Mouse (Mus musculus) induced T-regulatory cell, adult 2 months (primary cell): Measurements from ENCODE around the gene Cacna1s.
A peak's percentile ranks its signal among the peaks of the same experiment; 100 is the strongest.

ENCODE experiments used
- DNase-seq: peaks from one replicate; pipeline ENCODE4 v3.0.0-alpha.2; 2012; ENCODE audit warnings: low read depth

Gene Cacna1s

DNA sequence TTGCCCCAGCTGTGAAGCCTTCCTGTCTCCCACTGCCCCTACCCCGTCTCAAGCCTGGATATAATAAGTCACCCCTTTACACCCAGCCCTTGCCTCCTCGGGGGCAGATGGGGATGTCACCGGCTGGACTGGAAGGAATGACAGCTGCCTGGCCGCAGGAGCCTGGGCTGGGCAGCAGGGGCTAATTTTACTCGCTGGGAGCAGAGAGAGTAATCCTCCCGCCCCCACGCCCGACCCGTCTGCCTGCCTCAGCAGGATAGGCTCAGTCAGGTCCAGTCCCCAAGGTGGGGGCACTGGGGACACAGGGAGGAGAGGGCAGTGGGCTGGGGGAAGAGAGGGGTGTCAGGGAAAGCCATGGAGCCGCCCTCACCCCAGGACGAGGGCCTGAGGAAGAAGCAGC, at the start of gene Cacna1s:
Gene Cacna1s, plus strand, starts transcription at position 204 of the 400 bp plus-strand sequence.
- no peak for DNase-seq

DNA sequence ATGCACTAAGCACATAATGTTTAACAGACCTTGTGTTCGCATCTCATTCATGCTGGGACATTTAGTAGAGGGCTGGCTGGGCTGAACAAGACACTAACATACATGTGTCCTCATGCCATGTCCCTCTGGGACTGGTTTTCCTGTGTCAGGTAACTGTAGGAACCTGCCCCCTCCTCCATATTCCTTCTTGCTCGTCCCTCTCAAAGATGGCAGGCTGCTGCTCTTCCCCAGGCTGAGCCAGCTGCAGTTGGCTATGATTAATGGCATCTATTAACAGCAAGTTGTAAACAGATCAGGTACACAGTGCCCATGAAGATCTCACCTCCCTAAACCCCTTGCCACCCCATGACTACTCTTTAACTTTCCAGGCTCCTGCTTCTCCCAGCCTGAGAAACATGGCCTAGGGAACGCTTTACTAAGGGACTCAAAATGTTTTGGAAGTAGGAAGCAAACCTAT, 46.2 kb upstream of the Cacna1s start, which contains the start of gene Igfn1:
Gene Igfn1, minus strand, starts transcription at position 51 of the 457 bp plus-strand sequence.
- no peak for DNase-seq

DNA sequence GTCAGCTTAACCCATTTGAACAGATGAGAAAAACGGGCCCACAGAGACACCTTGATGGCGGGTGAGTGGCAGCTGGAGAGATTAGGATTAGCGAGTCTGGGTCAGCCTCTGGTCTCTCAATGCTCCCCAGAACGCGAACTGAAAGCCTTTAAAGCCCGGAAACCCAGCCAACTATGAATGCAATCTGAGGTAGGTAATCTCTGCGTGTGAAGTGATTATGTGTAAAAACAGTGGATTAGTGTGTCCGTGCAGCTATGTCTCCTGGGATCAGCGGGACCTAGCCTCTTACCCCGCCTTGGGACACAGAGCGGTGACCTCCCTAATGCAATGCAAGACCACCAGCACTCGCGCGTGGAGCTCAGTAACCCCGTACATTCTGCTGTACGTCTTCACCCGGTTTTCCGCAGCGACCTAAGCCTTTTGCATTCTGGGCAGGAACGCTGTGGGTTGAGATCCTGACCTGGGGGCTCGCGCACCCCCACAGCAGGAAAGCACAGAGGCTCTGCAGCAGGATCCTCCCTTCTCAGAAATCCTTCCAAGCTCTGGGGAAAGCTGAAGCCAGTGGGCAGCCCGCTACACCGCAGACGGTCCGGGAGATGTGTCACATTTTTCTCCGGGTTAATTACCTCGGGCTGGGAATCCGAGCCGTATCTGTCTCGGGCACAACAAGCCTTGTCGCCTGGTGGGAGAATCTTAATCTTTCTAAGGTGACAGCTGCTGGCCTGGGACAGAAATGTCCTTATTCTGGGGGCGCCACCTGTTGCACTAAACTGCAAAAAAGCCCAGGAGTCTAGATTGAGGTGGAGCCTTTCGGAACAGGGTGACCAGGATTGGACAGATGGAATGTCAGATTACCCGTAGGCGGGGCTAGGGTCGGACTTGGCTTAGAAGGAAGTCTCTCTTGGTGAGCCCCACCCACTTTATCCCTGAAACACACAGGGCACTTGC, 45.1 kb upstream of the Cacna1s start, which contains the start of gene Tmem9:
Gene Tmem9, plus strand, starts transcription at position 940 of the 948 bp plus-strand sequence.
- DNase-seq = peak; percentile 58

DNA sequence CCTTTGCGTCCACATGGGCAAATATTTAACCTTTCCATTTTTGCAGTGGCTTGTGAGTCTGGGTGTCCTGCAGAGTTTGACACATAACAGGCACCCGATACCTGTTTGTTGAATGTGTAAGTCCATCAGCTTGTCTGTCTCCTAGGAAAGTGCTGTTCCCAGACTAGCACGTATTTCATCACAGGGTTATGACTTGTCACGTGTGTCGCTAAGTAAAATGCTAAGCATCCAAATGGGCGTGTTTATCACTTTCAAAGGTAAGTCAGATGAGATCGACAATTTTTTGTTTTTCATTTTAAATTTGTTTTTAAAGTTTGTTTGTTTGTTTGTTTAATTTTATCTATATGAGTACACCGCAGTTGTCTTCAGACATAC, 44.4 kb upstream of the Cacna1s start:
- no peak for DNase-seq

DNA sequence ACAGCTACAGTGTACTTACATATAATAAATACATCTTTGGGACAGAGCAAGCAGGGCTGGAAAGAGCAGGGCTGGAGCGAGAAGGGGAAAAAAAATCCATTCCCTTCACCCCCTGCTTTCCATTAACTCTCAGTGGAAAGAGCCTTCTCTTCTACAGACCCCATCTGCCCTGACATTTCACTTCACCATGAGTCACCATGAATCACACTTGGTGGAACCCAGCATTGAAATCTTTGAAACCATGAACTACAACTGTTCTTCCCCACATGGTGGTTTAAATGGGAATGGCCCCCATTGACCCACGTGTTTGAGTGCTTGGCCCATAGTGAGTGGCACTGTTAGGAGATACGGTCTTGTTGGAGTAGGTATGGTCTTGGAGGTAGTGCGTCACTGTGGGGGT, 42.3 kb upstream of the Cacna1s start:
- DNase-seq = no peak

DNA sequence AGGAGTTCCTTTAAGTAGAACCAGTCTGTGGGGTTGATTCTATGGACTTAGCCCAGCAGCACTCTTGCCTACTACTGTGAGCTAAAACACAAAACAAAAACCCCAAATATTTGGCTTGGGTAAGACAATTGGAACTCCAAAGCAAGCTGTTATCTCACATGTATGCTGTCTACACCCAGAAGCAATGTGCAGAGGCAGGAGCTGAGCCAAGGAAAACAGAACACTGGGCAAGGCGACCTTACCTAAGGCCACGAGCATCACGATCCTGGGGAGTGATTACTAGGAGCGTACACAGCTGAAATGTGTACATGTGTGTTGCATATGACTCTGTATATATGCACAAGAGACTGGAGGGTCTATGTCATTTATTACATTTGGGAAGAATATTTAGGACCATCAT, 39.0 kb upstream of the Cacna1s start:
- DNase-seq = no peak

DNA sequence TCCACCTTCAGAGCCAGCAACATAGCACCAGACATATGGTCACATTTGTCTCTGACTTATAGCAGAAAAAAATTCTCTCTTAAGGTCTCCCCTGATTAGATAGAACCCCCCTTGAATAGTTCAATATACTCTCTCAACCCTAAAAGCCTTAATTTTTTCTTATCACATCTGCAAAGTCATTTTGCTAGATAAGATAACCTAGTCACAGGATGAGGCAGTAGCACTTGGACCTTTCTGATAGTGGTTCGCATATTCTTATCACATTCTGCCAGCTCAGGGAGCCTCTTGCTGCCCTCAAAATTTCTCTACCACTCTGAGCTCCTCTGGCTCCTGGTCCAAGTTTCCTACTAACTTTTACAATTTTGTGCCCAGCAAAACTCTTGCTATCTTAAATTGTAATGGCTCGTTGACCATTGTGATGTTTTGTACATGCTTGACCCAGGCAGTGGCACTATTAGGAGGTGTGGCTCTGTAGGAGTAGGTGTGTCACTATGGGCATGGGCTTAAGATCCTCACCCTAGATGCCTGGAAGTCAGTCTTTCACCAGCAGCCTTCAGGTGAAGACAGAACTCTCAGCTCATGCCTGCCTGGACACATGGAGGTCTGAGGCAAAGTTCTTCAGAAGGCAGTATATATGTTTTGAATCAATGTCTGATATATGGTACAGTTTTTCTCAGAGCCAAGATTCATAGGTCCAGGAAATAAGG, 37.6 kb upstream of the Cacna1s start:
- DNase-seq = no peak

DNA sequence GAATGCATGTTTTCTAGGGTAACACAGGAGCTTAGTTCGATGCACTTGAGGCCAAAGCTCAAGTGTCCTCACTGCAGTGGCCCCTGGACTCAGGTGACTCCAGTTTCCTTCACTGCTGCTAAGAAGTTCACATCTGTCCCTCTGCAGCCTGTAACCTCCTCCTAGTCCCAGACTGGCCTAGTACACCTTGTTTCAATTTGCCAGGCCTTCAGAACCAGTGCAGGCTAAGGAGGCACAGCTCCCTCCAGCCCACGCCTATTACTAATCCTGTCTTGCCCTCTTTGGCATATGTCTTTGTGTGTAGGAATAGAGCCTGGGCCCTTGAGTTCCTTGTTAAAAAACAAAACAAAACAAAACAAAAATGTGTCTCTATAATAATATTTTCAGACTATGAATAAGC, 35.2 kb upstream of the Cacna1s start:
- no peak for DNase-seq

DNA sequence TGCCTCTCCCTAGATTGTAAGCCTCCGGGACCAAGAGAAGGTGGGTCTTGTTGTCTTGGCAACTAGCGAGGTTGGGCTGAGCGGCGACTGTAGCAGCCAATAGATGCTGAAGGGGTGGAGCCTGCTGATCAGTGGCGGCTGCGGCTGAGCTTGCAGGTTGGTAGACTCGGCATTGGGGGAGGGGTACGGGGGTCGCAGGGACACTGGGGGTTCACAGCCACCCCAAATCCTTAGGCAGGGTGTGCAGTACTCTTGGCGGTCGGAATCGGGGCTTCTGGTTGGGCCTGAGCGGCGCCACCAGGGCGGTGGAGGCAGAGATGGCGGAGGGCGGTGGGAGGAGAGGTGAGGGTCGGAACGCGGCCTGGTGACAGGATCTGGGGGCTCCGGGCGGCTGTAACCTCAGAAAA, 34.6 kb upstream of the Cacna1s start:
- peak; percentile 91 for DNase-seq

DNA sequence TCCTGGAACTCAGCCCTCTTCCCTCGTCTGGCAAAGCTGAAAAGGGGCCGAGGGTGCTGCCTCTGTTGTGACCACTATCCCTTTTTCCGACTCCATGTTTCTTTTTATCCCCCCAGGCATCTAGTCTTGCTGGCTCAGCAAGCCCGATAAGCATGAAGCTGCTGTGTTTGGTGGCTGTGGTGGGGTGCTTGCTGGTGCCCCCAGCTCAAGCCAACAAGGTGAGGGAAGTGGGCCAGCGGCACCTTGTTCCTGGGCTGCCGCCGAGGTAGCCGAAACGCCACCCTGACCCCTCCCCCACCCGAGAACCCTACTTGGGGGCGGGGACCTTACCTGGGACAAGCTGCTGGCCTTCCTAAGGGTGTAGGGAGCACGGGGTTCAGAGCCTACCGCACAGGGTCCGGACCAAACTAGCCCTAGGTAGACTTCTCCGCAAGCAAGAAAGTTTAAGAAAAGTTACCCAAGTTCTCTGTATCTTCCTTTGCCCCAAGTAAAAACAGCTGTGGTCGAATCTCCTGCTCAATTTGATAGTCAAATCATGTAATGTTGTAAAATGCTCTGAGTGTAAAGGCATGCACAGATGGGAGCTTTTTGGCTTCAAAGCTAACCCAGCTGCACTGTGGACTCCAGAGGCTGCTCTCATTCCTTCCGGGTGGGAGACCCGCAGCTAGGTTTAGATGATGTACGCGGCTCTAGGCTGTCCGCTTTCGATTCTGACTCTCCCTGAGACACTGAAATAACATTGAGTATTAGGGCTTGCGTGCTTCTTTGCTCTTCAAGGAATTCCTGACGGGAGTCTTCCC, 34.0 kb upstream of the Cacna1s start:
- DNase-seq = peak; percentile 58

DNA sequence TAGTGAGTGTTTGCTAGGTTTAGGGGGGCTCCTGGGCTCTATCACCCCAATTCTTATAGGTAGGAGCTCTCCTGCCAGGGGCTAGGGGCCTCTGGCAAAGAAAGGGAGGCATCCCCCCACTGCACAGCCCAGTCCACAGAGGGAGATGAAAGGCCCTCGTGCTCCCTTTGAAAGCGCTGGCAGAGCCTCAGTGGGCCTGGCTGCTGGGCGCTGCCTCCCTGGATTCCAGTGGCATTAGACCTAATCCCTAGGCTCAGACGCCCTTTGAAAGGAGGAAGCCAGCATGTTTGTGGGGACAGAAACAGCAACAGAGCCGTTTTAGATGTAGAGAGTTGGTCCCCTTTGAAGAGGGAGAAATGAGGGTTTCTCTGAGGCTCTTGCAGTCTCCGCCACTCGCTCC, 22.3 kb upstream of the Cacna1s start:
- no peak for DNase-seq

DNA sequence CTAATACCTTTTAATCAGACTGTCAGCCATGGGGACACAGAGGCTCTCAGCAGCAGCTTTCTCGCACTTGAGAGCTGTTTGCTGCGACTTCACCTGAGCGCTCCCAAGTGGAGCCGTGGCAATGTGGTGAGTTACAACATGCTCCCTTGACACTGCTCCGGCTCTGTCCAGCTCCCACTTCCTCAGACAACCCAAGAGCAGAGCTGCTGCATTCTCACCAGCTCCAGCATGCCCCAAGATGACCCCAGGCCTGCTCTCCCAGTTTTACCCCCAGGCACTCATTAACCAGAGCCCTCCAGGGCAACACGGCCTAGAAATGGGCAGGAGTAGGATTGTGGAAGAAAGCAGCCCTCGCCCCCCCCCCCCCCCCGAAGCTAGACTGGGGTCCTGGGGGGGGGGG, 20.9 kb upstream of the Cacna1s start:
- DNase-seq = no peak

DNA sequence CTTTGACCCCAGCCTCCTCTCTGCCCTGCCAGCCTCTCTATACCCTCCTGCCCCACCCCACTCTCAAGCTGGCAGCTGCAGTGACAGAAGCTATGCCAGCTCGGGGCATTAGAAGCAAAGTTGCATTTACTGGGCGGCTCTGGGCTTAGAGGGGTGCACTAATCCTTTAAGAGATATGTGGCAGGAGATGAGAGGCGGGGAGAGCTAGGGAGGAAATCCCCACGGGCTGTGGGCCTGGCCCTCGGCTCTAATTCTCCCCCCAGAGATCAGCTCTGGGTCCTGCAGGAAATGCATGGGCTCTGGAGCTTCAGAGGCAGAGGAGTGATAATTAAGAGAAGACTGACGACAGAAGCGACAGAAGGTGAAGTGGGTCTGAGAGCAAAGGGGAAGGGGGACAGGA, 19.6 kb upstream of the Cacna1s start:
- DNase-seq = no peak

DNA sequence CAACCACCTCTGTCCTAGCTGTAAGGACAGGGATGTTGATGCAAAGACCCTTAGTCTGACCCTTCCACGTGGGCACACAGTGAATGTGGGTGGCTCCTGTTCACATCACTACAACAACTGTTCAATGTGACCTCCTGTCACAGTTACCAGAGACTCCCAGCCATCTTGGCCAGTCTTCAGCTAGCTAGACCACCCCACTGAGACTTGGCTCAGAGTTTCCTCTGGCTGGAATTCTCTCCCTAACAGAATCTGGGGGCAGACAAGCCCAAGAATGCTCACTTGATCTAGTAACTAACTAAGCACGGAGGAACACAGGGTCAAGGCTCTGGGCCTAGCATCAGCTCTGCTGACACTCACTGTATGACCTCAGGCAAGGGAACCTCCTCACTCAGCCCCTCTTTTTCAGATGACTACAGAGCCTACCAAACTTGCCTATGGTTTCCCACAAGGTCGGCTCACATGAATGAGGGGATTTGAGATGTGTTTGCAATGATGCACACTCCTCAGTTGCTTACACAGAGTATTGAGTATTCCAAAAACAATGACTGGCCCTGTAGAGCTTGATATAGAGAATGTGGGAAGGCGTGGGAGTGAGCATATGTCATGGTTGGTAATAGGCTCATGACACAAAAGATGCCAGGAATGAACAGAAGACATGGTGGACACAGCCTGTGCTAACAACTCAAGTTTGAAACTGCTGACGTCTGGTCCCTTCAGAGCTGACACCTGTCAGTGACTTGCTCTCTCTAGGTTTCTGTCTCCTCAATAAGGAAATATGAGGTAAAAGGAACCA, 13.6 kb upstream of the Cacna1s start:
- DNase-seq = no peak

DNA sequence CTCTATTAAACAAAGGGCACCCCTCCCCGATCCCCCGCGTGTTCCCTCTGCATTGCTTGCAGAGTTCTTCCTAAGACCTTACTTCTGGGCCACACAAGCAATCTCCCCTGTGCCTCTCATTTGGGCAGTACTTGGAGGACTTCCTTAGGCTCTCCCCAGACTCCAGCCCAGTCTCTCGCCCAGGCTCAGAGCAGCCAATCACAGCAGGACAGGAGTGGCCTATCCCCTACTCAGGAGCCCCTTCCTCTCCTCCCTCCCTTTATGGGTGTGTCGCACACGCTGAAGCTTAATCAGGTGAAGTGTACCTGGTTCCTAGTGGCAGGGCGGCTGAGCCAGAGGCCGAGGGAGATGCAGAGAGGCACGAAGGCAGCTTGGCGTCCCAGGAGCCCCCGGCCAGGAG, 12.1 kb upstream of the Cacna1s start:
- DNase-seq = no peak

DNA sequence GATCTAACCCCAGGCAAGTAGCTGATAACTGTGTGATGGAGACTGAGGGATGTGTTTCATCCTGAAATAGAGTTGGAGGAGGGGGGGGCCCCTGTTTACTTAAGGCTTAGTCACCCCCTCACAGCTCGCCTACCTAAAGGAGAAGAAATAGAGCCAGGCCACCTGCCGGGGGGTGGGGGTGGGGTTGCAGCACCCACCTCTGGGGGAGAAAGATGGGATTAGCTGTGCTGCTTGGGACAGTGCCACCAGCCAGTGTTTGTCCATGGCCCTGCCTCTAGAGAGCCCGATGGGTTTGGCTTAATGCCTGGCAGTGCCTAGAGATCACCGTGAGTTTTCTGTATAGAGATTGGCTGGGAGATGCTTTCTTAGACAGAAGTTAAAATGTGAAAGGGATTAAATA, 11.7 kb upstream of the Cacna1s start:
- DNase-seq = no peak

DNA sequence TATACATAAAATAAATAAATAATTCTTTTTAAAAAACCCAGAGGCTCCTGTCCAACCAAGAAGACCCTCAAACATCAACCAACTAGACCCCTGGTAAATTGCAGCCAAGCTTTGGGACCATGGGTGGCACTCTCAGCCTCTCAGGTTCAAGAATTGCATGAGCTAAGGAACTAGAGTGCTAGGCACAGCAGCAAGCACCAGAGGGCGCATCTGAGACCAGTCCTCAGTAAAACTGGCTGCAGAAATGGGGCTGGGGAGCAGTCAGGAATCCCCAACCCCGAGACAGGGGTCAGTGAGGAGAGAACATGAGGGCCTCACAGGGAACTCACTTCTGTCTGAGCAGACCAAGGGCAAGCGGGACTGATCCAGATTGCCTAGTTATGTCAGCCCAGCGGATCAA, 6.8 kb upstream of the Cacna1s start:
- DNase-seq = peak; percentile 68

DNA sequence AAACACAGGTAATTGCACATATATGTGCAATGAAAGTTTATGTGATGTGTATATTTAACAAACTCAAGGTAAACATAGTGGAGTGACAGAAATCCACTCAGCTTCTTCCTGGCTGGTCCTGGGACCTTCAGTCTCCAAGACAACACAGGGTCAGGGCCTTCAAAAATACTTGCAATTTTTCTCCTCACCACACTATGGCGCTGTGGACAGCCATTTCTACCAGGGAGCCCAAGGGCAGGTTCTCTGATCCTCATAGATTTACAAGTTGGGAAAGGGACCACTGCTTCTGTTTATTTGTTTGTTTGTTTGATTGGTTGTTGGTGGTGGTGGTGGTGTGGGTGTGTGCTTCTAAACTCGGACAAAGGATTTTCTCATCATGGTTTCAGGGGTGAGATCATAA, 5.1 kb upstream of the Cacna1s start:
- DNase-seq = peak; percentile 34

DNA sequence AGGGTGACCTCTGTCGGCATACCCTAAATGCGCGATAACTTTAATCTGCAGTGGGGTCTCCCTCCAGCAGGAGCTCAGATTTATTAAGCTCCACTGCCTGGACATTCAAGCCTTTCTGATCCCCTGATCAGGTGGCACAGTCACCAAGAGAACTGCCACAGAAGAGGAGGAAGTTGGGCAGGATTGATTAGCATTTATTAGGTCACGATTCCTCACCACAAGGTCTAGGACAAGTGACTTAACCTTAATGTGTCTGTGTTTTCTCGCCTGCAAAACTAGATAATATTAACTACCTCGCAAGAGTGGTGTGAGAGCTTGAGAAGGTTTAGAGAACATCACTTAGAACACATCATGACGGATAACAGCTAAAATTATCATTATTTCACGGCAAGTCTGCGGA, 4.7 kb upstream of the Cacna1s start:
- no peak for DNase-seq

DNA sequence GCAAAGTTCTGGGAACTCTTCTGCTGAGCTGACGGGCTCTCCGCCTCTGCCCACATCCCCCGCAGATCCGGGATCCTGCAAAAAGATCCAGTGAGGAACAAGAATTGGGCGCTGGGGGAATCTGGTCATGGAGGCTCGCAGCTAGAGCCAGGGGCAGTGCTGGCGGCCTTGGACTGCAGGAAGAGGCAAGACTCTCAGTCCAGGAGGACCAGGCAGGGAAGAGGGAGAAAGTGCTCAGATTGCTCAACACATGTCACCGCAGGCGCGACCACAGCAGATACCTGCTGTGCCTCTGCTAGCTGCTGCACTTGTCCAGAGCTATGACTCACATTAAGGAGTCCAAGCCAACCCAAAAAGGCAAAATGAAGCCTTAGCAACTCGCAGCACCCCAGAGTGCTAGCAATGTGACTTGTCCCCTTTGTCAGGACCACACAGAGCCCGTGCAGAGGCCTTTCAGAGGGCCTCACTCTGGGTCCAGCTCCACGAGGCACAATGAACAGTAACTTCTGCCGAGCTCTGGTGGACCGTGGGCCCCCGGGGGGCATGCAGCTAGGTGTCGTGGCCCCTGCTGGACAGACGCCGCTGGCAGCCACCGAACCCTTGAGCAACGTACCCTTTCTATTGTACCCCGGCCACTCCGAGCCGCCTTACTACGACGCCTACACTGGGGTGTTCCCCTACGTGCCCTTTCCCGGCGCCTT, 2.1 kb upstream of the Cacna1s start, which contains the start of gene Ascl5:
Gene Ascl5, plus strand, starts transcription at position 493 of the 701 bp plus-strand sequence.
- DNase-seq = no peak

DNA sequence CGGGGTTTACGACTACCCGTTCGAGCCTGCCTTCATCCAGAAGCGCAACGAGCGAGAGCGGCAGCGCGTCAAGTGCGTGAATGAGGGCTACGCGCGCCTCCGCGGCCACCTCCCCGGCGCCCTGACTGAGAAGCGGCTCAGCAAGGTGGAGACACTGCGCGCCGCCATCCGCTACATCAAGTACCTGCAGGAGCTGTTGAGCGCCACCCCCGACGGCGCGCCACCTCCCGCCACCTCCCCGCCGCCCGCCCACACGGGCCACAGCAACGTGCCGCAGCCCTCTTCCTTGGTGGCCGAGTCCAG, 1.6 kb upstream of the Cacna1s start:
- DNase-seq = peak; percentile 46
